Mouse (Mus musculus) neutrophil, adult 83 days (primary cell): ENCODE measurements around the gene Adamts1. TPM values are rescaled to one million over a fixed set of nuclear protein-coding genes. Genes with fewer than 3 reads are reported as not detected.

Source experiments
- total RNA-seq, 2 experiments: library from RNA; stranded (reverse); gene quantifications; one replicate each; pipeline ENCODE4 v1.2.4; 2023

The Adamts1 gene
- total RNA-seq: not detected

GRCm38 (mm10) chr16:85802954-85803353, at the start of gene Adamts1:
Adamts1 (minus strand) TSS chr16:85803113.

Other genes with a start within 250 kb of the Adamts1 start
- gene Cyyr1, start 249.7 kb downstream of the Adamts1 start, total RNA-seq: not detected
- under 1 TPM; 0.11 TPM for gene Adamts5, start 98.7 kb upstream of the Adamts1 start, total RNA-seq